Mouse (Mus musculus): Measurements from ENCODE around the gene 2810408A11Rik. TPM values are rescaled to one million over a fixed set of nuclear protein-coding genes. Genes with fewer than 3 reads are reported as not detected.

The 2810408A11Rik gene
- polyA plus RNA-seq, 1 experiment from 2014 or later, result 14.8 TPM

- DNase-seq (ENCODE audit: low spot score), result peak; percentile 97
- H3K4me3 ChIP-seq, result peak overlapping the region; percentile 91
- H3K9me3 ChIP-seq (replicated peaks), result no peaks in the 10 kb centered on the region
- H3K4me1 ChIP-seq, result peaks cover 51% of the 10 kb centered on the region
- peaks cover 41% of the 10 kb centered on the region for H3K36me3 ChIP-seq
- H3K27ac ChIP-seq (replicated peaks), result peak overlapping the region; percentile 100
- WGBS, result under 1% methylated on average over 42 of the region's 42 CpGs
- H3K27me3 ChIP-seq (ENCODE audit: low read depth, poor library complexity, severe bottlenecking), result no peaks in the 10 kb centered on the region
Measured at GRCm38 (mm10) chr11:69901406-69901846, 639 bp upstream of the 2810408A11Rik start.

GRCm38 (mm10) chr11:69899870-69900269 lies 917 bp downstream of the 2810408A11Rik start:
- Histone ChIP-seq H3K27me3 (ENCODE audit: low read depth, poor library complexity, severe bottlenecking) (no peaks in the 10 kb centered on the region), H3K9me3 (replicated peaks) (no peaks in the 10 kb centered on the region), H3K36me3 (peaks cover 25% of the 10 kb centered on the region), H3K4me1 (peaks cover 51% of the 10 kb centered on the region), H3K4me3 (peak overlapping the region; percentile 91), H3K27ac (replicated peaks) (peak overlapping the region; percentile 100)
- 29% methylated on average over 4 of the region's 4 CpGs for WGBS
- no peak for DNase-seq (ENCODE audit: low spot score)

GRCm38 (mm10) chr11:69895291-69895690 lies 5.5 kb downstream of the 2810408A11Rik start, which contains the start of gene Acap1:
TSS of gene Acap1 (minus strand) at chr11:69895539.
- H3K4me1 ChIP-seq, result peaks cover 29% of the 10 kb centered on the region
- no peak for DNase-seq (ENCODE audit: low spot score)
- WGBS, result 69% methylated on average over 4 of the region's 4 CpGs
- H3K27me3 ChIP-seq (ENCODE audit: low read depth, poor library complexity, severe bottlenecking), result no peaks in the 10 kb centered on the region
- H3K9me3 ChIP-seq (replicated peaks), result no peaks in the 10 kb centered on the region
- peaks cover 5% of the 10 kb centered on the region; the same call in 1 of the 2 replicates for H3K36me3 ChIP-seq
- no peak within 1 kb of the TSS for H3K27ac ChIP-seq (replicated peaks)
- H3K4me3 ChIP-seq, result no peak within 1 kb of the TSS

- H3K27me3 ChIP-seq (ENCODE audit: low read depth, poor library complexity, severe bottlenecking), result no peaks in the 10 kb centered on the region
- peaks cover 23% of the 10 kb centered on the region for H3K4me1 ChIP-seq
- peaks cover 5% of the 10 kb centered on the region; the same call in 1 of the 2 replicates for H3K36me3 ChIP-seq
- DNase-seq (ENCODE audit: low spot score), result no peak
- 89% methylated on average over 5 of the region's 5 CpGs for WGBS
- H3K4me3 ChIP-seq, result no peak overlapping the region
- H3K9me3 ChIP-seq (replicated peaks), result no peaks in the 10 kb centered on the region
- no peak overlapping the region for H3K27ac ChIP-seq (replicated peaks)
Measured at GRCm38 (mm10) chr11:69894671-69895070, 6.1 kb downstream of the 2810408A11Rik start.

GRCm38 (mm10) chr11:69891482-69891881 lies 9.3 kb downstream of the 2810408A11Rik start:
- no peak overlapping the region for H3K27ac ChIP-seq (replicated peaks)
- DNase-seq (ENCODE audit: low spot score), result no peak
- H3K36me3 ChIP-seq, result no peaks in the 10 kb centered on the region
- H3K9me3 ChIP-seq (replicated peaks), result no peaks in the 10 kb centered on the region
- H3K4me3 ChIP-seq, result no peak overlapping the region
- WGBS, result 86% methylated on average over 4 of the region's 4 CpGs
- H3K27me3 ChIP-seq (ENCODE audit: low read depth, poor library complexity, severe bottlenecking), result no peaks in the 10 kb centered on the region
- H3K4me1 ChIP-seq, result no peaks in the 10 kb centered on the region

GRCm38 (mm10) chr11:69886907-69887635 lies 13.7 kb downstream of the 2810408A11Rik start:
- no peak for DNase-seq (ENCODE audit: low spot score)
- no peaks in the 10 kb centered on the region for H3K36me3 ChIP-seq
- no peaks in the 10 kb centered on the region for H3K9me3 ChIP-seq (replicated peaks)
- H3K4me1 ChIP-seq, result peaks cover 3% of the 10 kb centered on the region
- whole genome bisulfite sequencing, result 76% methylated on average over 8 of the region's 8 CpGs
- no peak overlapping the region for H3K27ac ChIP-seq (replicated peaks)
- peaks cover 5% of the 10 kb centered on the region for H3K27me3 ChIP-seq (ENCODE audit: low read depth, poor library complexity, severe bottlenecking)
- H3K4me3 ChIP-seq, result no peak overlapping the region

GRCm38 (mm10) chr11:69884663-69885062 lies 16.1 kb downstream of the 2810408A11Rik start:
- Histone ChIP-seq H3K27ac (replicated peaks) (0 out of 2 replicates have a peak overlapping the region, but pooled peaks have one; percentile 17), H3K9me3 (replicated peaks) (no peaks in the 10 kb centered on the region), H3K27me3 (ENCODE audit: low read depth, poor library complexity, severe bottlenecking) (peaks cover 12% of the 10 kb centered on the region), H3K4me1 (peaks cover 27% of the 10 kb centered on the region), H3K36me3 (no peaks in the 10 kb centered on the region), H3K4me3 (no peak overlapping the region)
- no peak for DNase-seq (ENCODE audit: low spot score)
- 88% methylated on average over 8 of the region's 8 CpGs for WGBS

GRCm38 (mm10) chr11:69884240-69884639 lies 16.5 kb downstream of the 2810408A11Rik start:
- Histone ChIP-seq H3K36me3 (no peaks in the 10 kb centered on the region), H3K9me3 (replicated peaks) (no peaks in the 10 kb centered on the region), H3K27ac (replicated peaks) (0 out of 2 replicates have a peak overlapping the region, but pooled peaks have one; percentile 17), H3K27me3 (ENCODE audit: low read depth, poor library complexity, severe bottlenecking) (peaks cover 16% of the 10 kb centered on the region), H3K4me3 (no peak overlapping the region), H3K4me1 (peaks cover 31% of the 10 kb centered on the region)
- WGBS, result 80% methylated on average over 9 of the region's 9 CpGs
- no peak for DNase-seq (ENCODE audit: low spot score)

GRCm38 (mm10) chr11:69883527-69884151 lies 17.1 kb downstream of the 2810408A11Rik start:
- Histone ChIP-seq H3K4me3 (no peak overlapping the region), H3K27ac (replicated peaks) (no peak overlapping the region), H3K27me3 (ENCODE audit: low read depth, poor library complexity, severe bottlenecking) (peaks cover 19% of the 10 kb centered on the region), H3K9me3 (replicated peaks) (no peaks in the 10 kb centered on the region), H3K36me3 (no peaks in the 10 kb centered on the region), H3K4me1 (peaks cover 37% of the 10 kb centered on the region)
- no peak for DNase-seq (ENCODE audit: low spot score)
- 91% methylated on average over 8 of the region's 8 CpGs for WGBS

- no peak overlapping the region for H3K4me3 ChIP-seq
- 63% methylated on average over 4 of the region's 4 CpGs for WGBS
- H3K27me3 ChIP-seq (ENCODE audit: low read depth, poor library complexity, severe bottlenecking), result peaks cover 19% of the 10 kb centered on the region
- no peak overlapping the region for H3K27ac ChIP-seq (replicated peaks)
- no peaks in the 10 kb centered on the region for H3K36me3 ChIP-seq
- no peaks in the 10 kb centered on the region for H3K9me3 ChIP-seq (replicated peaks)
- no peak for DNase-seq (ENCODE audit: low spot score)
- H3K4me1 ChIP-seq, result peaks cover 43% of the 10 kb centered on the region
Measured at GRCm38 (mm10) chr11:69883066-69883465, 17.7 kb downstream of the 2810408A11Rik start.

GRCm38 (mm10) chr11:69881787-69882670 lies 18.8 kb downstream of the 2810408A11Rik start:
- Histone ChIP-seq H3K9me3 (replicated peaks) (no peaks in the 10 kb centered on the region), H3K27ac (replicated peaks) (peak overlapping the region; percentile 85), H3K4me1 (peaks cover 53% of the 10 kb centered on the region), H3K36me3 (no peaks in the 10 kb centered on the region), H3K4me3 (peak overlapping the region; percentile 60), H3K27me3 (ENCODE audit: low read depth, poor library complexity, severe bottlenecking) (peaks cover 19% of the 10 kb centered on the region)
- DNase-seq (ENCODE audit: low spot score), result no peak
- 60% methylated on average over 21 of the region's 21 CpGs for WGBS

GRCm38 (mm10) chr11:69880853-69881603 lies 19.8 kb downstream of the 2810408A11Rik start, which contains the start of gene Kctd11:
TSS of gene Kctd11 (minus strand) at chr11:69881406.
- peak within 1 kb of the TSS; percentile 85 for H3K27ac ChIP-seq (replicated peaks)
- DNase-seq (ENCODE audit: low spot score), result peak; percentile 87
- H3K27me3 ChIP-seq (ENCODE audit: low read depth, poor library complexity, severe bottlenecking), result peaks cover 19% of the 10 kb centered on the region
- peak within 1 kb of the TSS; percentile 60 for H3K4me3 ChIP-seq
- no peaks in the 10 kb centered on the region for H3K9me3 ChIP-seq (replicated peaks)
- under 1% methylated on average over 46 of the region's 46 CpGs for WGBS
- H3K4me1 ChIP-seq, result peaks cover 62% of the 10 kb centered on the region
- H3K36me3 ChIP-seq, result no peaks in the 10 kb centered on the region

All from midbrain, embryonic 10.5 days (tissue).